Mouse (Mus musculus) stomach, embryonic 16.5 days (tissue): Measurements from ENCODE around the gene Arsa. TPM values are rescaled to one million over a fixed set of nuclear protein-coding genes. Genes with fewer than 3 reads are reported as not detected.

Source experiments
- ATAC-seq: fragments of 200-750 bp; cut with Nextera tagmentation; 2 replicates; pipeline ENCODE4 v1.8.0; 2017; ENCODE audit warnings: moderate number of reproducible peaks, moderate TSS enrichment; ENCODE audit not compliant: insufficient read depth, low FRiP score
- H3K27ac ChIP-seq: fragments of 300-500 bp; sonication (generic); 2 replicates; pipeline ENCODE4 v1.5.1; 2014; ENCODE audit warnings: low read length
- H3K27me3 ChIP-seq: fragments of 300-500 bp; sonication (generic); 2 replicates; pipeline ENCODE4 v1.6.1; 2014; ENCODE audit warnings: low read length, control low read depth, mixed read lengths; ENCODE audit not compliant: control insufficient read depth, insufficient read depth
- H3K36me3 ChIP-seq: fragments of 300-500 bp; sonication (generic); 2 replicates; pipeline ENCODE4 v1.6.1; 2014; ENCODE audit warnings: low read length; ENCODE audit not compliant: control insufficient read depth, insufficient read depth
- H3K4me1 ChIP-seq: fragments of 300-500 bp; sonication (generic); 2 replicates; pipeline ENCODE4 v1.6.1; 2014; ENCODE audit warnings: low read length, control low read depth, mixed read lengths; ENCODE audit not compliant: control insufficient read depth, insufficient read depth
- H3K4me2 ChIP-seq: fragments of 300-500 bp; sonication (generic); 2 replicates; pipeline ENCODE4 v1.6.1; 2014; ENCODE audit warnings: low read depth, low read length, mixed read lengths
- H3K4me3 ChIP-seq: fragments of 300-500 bp; sonication (generic); replicated peaks from 2 replicates; pipeline ENCODE4 v1.5.1; 2014; ENCODE audit warnings: mild to moderate bottlenecking, low read length
- H3K9ac ChIP-seq: fragments of 300-500 bp; sonication (generic); 2 replicates; pipeline ENCODE4 v1.6.1; 2014; ENCODE audit warnings: low read length
- H3K9me3 ChIP-seq: fragments of 300-500 bp; sonication (generic); replicated peaks from 2 replicates; pipeline ENCODE4 v1.6.1; 2016; ENCODE audit warnings: low read length, control low read depth; ENCODE audit not compliant: control insufficient read depth
- WGBS: fragments of 180-500 bp; shearing (Covaris S2); extraction: QIAGEN DNeasy Blood & Tissue Kit; methylation state at CpG from one replicate; pipeline ENCODE4 v1.1.7; 2014; 5-methylcytosine and 5-hydroxymethylcytosine counted together
- polyA plus RNA-seq: library from polyadenylated mRNA; unstranded; fragments of >200 nt; fragmentation: Nextera tagmentation; extraction: Ambion mirVana; gene quantifications from 2 replicates; pipeline ENCODE4 v1.2.1, GENCODE M21; 2015

Arsa gene
- polyA plus RNA-seq, 1 experiment from 2014 or later: 19.5 TPM

DNA sequence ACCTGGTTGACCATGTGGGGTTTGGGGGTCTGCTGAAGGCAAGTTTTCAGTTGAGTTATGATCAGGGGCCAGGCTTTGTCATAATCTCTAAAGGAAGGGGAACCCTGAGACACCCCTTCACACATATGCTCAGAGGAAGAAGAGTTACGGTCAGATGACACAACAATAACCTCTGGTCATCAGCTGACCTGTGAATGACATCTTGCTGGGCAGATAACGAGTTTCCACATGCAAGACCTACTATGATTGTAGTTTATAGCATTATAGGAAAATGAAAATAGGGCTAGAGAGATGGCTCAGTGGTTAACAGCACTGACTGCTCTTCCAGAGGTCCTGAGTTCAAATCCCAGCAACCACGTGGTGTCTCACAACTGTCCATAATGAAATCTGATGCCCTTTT lies 1.4 kb upstream of the Arsa start:
- H3K9ac ChIP-seq: no peak overlapping the region
- no peaks in the 10 kb centered on the region for H3K27me3 ChIP-seq
- no peaks in the 10 kb centered on the region for H3K36me3 ChIP-seq
- no peak overlapping the region for H3K4me3 ChIP-seq
- no peaks in the 10 kb centered on the region for H3K9me3 ChIP-seq
- H3K4me1 ChIP-seq: peaks cover 17% of the 10 kb centered on the region
- no peak for ATAC-seq
- H3K27ac ChIP-seq: no peak overlapping the region
- 77% methylated on average over 3 of the region's 3 CpGs for WGBS
- H3K4me2 ChIP-seq: no peak overlapping the region

GRCm38 (mm10) chr15:89477806-89478205 lies 581 bp upstream of the Arsa start:
- Histone ChIP-seq H3K9me3 (no peaks in the 10 kb centered on the region), H3K27me3 (no peaks in the 10 kb centered on the region), H3K27ac (no peak overlapping the region), H3K4me2 (no peak overlapping the region), H3K9ac (no peak overlapping the region; the same call in 1 of the 2 replicates), H3K4me1 (peaks cover 17% of the 10 kb centered on the region), H3K36me3 (no peaks in the 10 kb centered on the region), H3K4me3 (no peak overlapping the region)
- no peak for ATAC-seq
- 57% methylated on average over 8 of the region's 8 CpGs for WGBS

- Histone ChIP-seq H3K4me2 (peak overlapping the region; percentile 99), H3K4me1 (peaks cover 17% of the 10 kb centered on the region), H3K9me3 (no peaks in the 10 kb centered on the region), H3K9ac (peak overlapping the region; percentile 86), H3K36me3 (no peaks in the 10 kb centered on the region), H3K27me3 (no peaks in the 10 kb centered on the region), H3K27ac (peak overlapping the region; percentile 88), H3K4me3 (peak overlapping the region; percentile 65)
- ATAC-seq: no peak; the same call in 1 of the 2 replicates
- 4% methylated on average over 5 of the region's 5 CpGs for WGBS
Observed at GRCm38 (mm10) chr15:89476475-89476815, 780 bp downstream of the Arsa start.

DNA sequence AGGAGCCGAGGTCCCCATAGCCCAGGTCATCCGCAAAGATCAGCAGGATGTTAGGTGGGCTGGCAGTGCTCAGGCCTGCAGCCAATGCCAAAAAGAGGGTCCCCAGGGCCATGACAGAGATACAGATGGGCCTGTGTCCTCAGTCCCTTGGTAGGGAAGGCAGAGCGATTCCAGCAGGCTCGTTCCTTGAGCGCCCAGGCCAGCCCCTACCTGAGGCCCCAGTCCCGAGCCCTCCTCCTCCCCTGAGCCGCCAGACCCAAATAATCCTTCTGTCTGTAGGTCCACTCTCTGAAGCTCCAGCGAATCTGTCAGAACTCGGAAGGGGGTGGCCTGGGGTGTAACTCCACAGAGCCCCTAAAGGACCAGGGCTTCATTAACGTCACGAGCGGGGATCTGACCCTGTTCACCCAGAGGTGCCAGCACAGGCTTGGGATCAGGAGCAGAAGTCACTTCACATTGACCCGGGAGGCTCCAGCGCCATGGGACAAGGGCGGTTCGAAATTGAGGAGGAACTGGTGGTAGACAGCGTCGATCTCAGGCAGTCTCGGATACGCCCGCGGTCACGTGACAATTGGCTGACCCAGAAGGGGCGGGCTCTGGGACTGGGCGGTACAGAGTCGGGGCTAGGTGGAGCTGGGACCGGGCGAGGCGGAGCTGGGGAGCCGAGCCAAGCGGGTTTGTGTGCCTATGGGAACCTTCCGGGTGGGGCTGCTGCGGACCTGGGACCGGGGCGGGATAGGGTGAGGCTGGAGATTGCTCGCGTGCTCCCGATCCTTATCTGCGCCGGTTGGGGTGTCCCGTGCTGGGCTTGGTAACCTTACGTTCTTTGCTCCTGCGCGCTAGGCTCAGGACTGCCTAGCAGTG lies 1.4 kb downstream of the Arsa start:
- no peaks in the 10 kb centered on the region for H3K27me3 ChIP-seq
- peak overlapping the region; percentile 86 for H3K9ac ChIP-seq
- H3K4me1 ChIP-seq: peaks cover 17% of the 10 kb centered on the region
- WGBS: 9% methylated on average over 44 of the region's 44 CpGs
- no peaks in the 10 kb centered on the region for H3K36me3 ChIP-seq
- peak; percentile 97 for ATAC-seq
- no peaks in the 10 kb centered on the region for H3K9me3 ChIP-seq
- peak overlapping the region; percentile 65 for H3K4me3 ChIP-seq
- peak overlapping the region; percentile 88 for H3K27ac ChIP-seq
- H3K4me2 ChIP-seq: peak overlapping the region; percentile 99

DNA sequence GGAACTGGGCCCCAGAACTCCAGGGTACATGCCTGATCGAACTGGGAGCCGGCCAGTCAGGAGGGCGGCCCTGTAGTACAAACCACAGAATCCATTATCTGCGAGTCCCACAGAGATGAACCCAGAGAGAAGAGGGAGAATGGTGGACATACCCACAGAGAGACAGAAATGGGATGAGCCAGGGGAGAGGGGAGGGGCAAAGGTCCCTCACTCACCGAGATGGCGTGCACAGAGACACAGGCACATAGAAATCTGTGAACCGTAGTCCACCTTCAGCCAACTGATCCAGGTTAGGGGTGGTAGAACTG lies 2.0 kb downstream of the Arsa start:
- H3K4me3 ChIP-seq: peak overlapping the region; percentile 65
- peaks cover 17% of the 10 kb centered on the region for H3K4me1 ChIP-seq
- peak overlapping the region; percentile 99 for H3K4me2 ChIP-seq
- no peaks in the 10 kb centered on the region for H3K9me3 ChIP-seq
- WGBS: 89% methylated on average over 7 of the region's 7 CpGs
- no peak overlapping the region for H3K27ac ChIP-seq
- no peak for ATAC-seq
- H3K36me3 ChIP-seq: no peaks in the 10 kb centered on the region
- peak overlapping the region; percentile 86; the same call in 1 of the 2 replicates for H3K9ac ChIP-seq
- H3K27me3 ChIP-seq: no peaks in the 10 kb centered on the region

GRCm38 (mm10) chr15:89474596-89475292 lies 2.5 kb downstream of the Arsa start:
- no peak overlapping the region for H3K4me3 ChIP-seq
- no peaks in the 10 kb centered on the region for H3K9me3 ChIP-seq
- no peak for ATAC-seq
- WGBS: 89% methylated on average over 19 of the region's 19 CpGs
- no peak overlapping the region for H3K9ac ChIP-seq
- peaks cover 17% of the 10 kb centered on the region for H3K4me1 ChIP-seq
- H3K27ac ChIP-seq: no peak overlapping the region
- peak overlapping the region; percentile 99; the same call in 1 of the 2 replicates for H3K4me2 ChIP-seq
- no peaks in the 10 kb centered on the region for H3K27me3 ChIP-seq
- no peaks in the 10 kb centered on the region for H3K36me3 ChIP-seq

- no peak overlapping the region for H3K4me2 ChIP-seq
- 97% methylated on average over 8 of the region's 8 CpGs for WGBS
- no peaks in the 10 kb centered on the region for H3K9me3 ChIP-seq
- peaks cover 17% of the 10 kb centered on the region for H3K4me1 ChIP-seq
- H3K36me3 ChIP-seq: no peaks in the 10 kb centered on the region
- H3K27me3 ChIP-seq: no peaks in the 10 kb centered on the region
- H3K4me3 ChIP-seq: no peak overlapping the region
- H3K27ac ChIP-seq: no peak overlapping the region
- no peak overlapping the region for H3K9ac ChIP-seq
- ATAC-seq: no peak
Observed at GRCm38 (mm10) chr15:89473921-89474320, 3.3 kb downstream of the Arsa start.

GRCm38 (mm10) chr15:89473370-89473769 lies 3.9 kb downstream of the Arsa start:
- WGBS: 82% methylated on average over 9 of the region's 9 CpGs
- no peak overlapping the region for H3K4me2 ChIP-seq
- no peaks in the 10 kb centered on the region for H3K27me3 ChIP-seq
- no peaks in the 10 kb centered on the region for H3K36me3 ChIP-seq
- H3K27ac ChIP-seq: no peak overlapping the region
- no peak for ATAC-seq
- H3K9ac ChIP-seq: no peak overlapping the region
- H3K9me3 ChIP-seq: no peaks in the 10 kb centered on the region
- H3K4me1 ChIP-seq: peaks cover 17% of the 10 kb centered on the region
- no peak overlapping the region for H3K4me3 ChIP-seq

DNA sequence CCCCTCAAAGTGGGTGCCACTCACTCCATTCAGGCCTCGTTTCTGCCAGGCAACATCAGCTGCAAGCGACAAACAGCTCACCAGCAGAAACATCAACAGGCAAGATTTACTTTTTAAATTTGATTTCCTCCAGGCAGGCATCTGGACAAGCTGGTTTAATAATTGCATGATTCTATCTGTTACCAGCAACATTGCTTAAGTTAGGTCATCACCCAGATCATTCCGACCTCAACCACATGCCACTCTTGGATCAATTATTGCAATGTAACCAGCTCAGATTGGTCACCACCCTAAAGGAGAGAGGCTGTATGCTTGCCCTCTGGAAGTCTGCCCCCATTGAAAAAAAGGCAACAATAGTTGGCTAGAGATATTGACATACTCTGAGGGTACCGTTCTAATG lies 5.7 kb downstream of the Arsa start:
- no peaks in the 10 kb centered on the region for H3K9me3 ChIP-seq
- 88% methylated on average over 4 of the region's 4 CpGs for WGBS
- no peak overlapping the region for H3K27ac ChIP-seq
- no peak overlapping the region for H3K9ac ChIP-seq
- H3K4me2 ChIP-seq: no peak overlapping the region
- no peak overlapping the region for H3K4me3 ChIP-seq
- no peak for ATAC-seq
- peaks cover 9% of the 10 kb centered on the region for H3K4me1 ChIP-seq
- no peaks in the 10 kb centered on the region for H3K36me3 ChIP-seq
- H3K27me3 ChIP-seq: no peaks in the 10 kb centered on the region
